Mouse (Mus musculus) hindbrain, embryonic 11.5 days (tissue): ENCODE data around the gene Ripk3. TPM values are rescaled to one million over a fixed set of nuclear protein-coding genes. Genes with fewer than 3 reads are reported as not detected.

Source experiments
- ATAC-seq: fragments of 200-750 bp; cut with Nextera tagmentation; 2 replicates; pipeline ENCODE4 v1.8.0; 2017; ENCODE audit warnings: mild to moderate bottlenecking, moderate TSS enrichment, moderate library complexity; ENCODE audit not compliant: low FRiP score
- DNase-seq: peaks from one replicate; pipeline ENCODE4 v3.0.0-alpha.2; 2015; ENCODE audit warnings: low spot score
- H3K27ac ChIP-seq: fragments of 300-500 bp; sonication (generic); 2 replicates; pipeline ENCODE4 v1.5.1; 2014; ENCODE audit warnings: mild to moderate bottlenecking, low read depth, low read length
- H3K27me3 ChIP-seq: fragments of 300-500 bp; sonication (generic); 2 replicates; pipeline ENCODE4 v1.6.1; 2014; ENCODE audit warnings: mild to moderate bottlenecking, low read length, moderate library complexity, mixed read lengths; ENCODE audit not compliant: control insufficient read depth, insufficient read depth
- H3K36me3 ChIP-seq: fragments of 300-500 bp; sonication (generic); 2 replicates; pipeline ENCODE4 v1.6.1; 2014; ENCODE audit warnings: mild to moderate bottlenecking, low read length, moderate library complexity, mixed read lengths; ENCODE audit not compliant: control insufficient read depth, insufficient read depth
- H3K4me1 ChIP-seq: fragments of 300-500 bp; sonication (generic); replicated peaks from 2 replicates; pipeline ENCODE4 v1.6.1; 2014; ENCODE audit warnings: low read length, mixed read lengths; ENCODE audit not compliant: control insufficient read depth, insufficient read depth
- H3K4me2 ChIP-seq: fragments of 300-500 bp; sonication (generic); replicated peaks from 2 replicates; pipeline ENCODE4 v1.6.1; 2014; ENCODE audit warnings: mild to moderate bottlenecking, low read depth, low read length
- H3K4me3 ChIP-seq: fragments of 300-500 bp; sonication (generic); 2 replicates; pipeline ENCODE4 v1.5.1; 2014; ENCODE audit warnings: low read depth, low read length
- H3K9ac ChIP-seq: fragments of 300-500 bp; sonication (generic); 2 replicates; pipeline ENCODE4 v1.6.1; 2014; ENCODE audit warnings: low read depth, low read length
- H3K9me3 ChIP-seq: fragments of 300-500 bp; sonication (generic); 2 replicates; pipeline ENCODE4 v1.6.1; 2016; ENCODE audit warnings: low read length; ENCODE audit not compliant: control insufficient read depth
- WGBS: fragments of 180-500 bp; shearing (Covaris S2); extraction: QIAGEN DNeasy Blood & Tissue Kit; methylation state at CpG from one replicate; pipeline ENCODE4 v1.1.7; 2014; 5-methylcytosine and 5-hydroxymethylcytosine counted together
- polyA plus RNA-seq: library from polyadenylated mRNA; unstranded; fragments of >200 nt; fragmentation: Nextera tagmentation; extraction: Ambion mirVana; gene quantifications from 2 replicates; pipeline ENCODE4 v1.2.1, GENCODE M21; 2014

Gene Ripk3
- polyA plus RNA-seq, 1 experiment from 2014 or later: 11.0 TPM

- no peak overlapping the region for H3K4me3 ChIP-seq
- 88% methylated on average over 4 of the region's 4 CpGs for WGBS
- H3K27me3 ChIP-seq: no peaks in the 10 kb centered on the region
- no peak for DNase-seq
- ATAC-seq: no peak
- no peak overlapping the region for H3K4me2 ChIP-seq
- H3K4me1 ChIP-seq: no peaks in the 10 kb centered on the region
- 0 out of 2 replicates have a peak, but pooled peaks cover 2% of the 10 kb centered on the region for H3K36me3 ChIP-seq
- no peak overlapping the region for H3K27ac ChIP-seq
- no peaks in the 10 kb centered on the region for H3K9me3 ChIP-seq
- no peak overlapping the region for H3K9ac ChIP-seq
Measured at GRCm38 (mm10) chr14:55735758-55736157, 52.9 kb downstream of the Ripk3 start.

GRCm38 (mm10) chr14:55735334-55735733, 53.3 kb downstream of the Ripk3 start:
- Histone ChIP-seq H3K4me2 (no peak overlapping the region), H3K4me3 (no peak overlapping the region), H3K9ac (no peak overlapping the region), H3K4me1 (no peaks in the 10 kb centered on the region), H3K27ac (no peak overlapping the region), H3K36me3 (0 out of 2 replicates have a peak, but pooled peaks cover 2% of the 10 kb centered on the region), H3K27me3 (no peaks in the 10 kb centered on the region), H3K9me3 (no peaks in the 10 kb centered on the region)
- DNase-seq: no peak
- 78% methylated on average over 3 of the region's 3 CpGs for WGBS
- no peak for ATAC-seq

Other genes starting within 250 kb of the Ripk3 start
- 11.3 and 12.6 TPM in 2 replicates for gene Pck2, start 248.6 kb downstream of the Ripk3 start, polyA plus RNA-seq
- 81.5 and 85.4 TPM in 2 replicates for gene Dcaf11, start 228.9 kb downstream of the Ripk3 start, polyA plus RNA-seq
- 0.52 TPM in 1 of 2 replicates, not detected in the other for gene A730061H03Rik, start 228.5 kb downstream of the Ripk3 start, polyA plus RNA-seq
- gene Fitm1, start 213.2 kb downstream of the Ripk3 start, polyA plus RNA-seq: 0.77 and 1.8 TPM in 2 replicates
- gene Psme1, start 210.7 kb downstream of the Ripk3 start, polyA plus RNA-seq: 126 TPM in 2 replicates
- 6.4 and 8.5 TPM in 2 replicates for gene Emc9, start 203.6 kb downstream of the Ripk3 start, polyA plus RNA-seq
- 195 and 222 TPM in 2 replicates for gene Psme2, start 197.8 kb downstream of the Ripk3 start, polyA plus RNA-seq
- gene Rnf31, start 197.2 kb downstream of the Ripk3 start, polyA plus RNA-seq: 10.6 and 12.1 TPM in 2 replicates
- 6.9 and 7.6 TPM in 2 replicates for gene Irf9, start 185.3 kb downstream of the Ripk3 start, polyA plus RNA-seq
- 8.2 and 8.8 TPM in 2 replicates for gene Rec8, start 170.8 kb downstream of the Ripk3 start, polyA plus RNA-seq
- 71.2 and 73.1 TPM in 2 replicates for gene Ipo4, start 152.9 kb downstream of the Ripk3 start, polyA plus RNA-seq
- 1.7 and 4.0 TPM in 2 replicates for gene Gm49378, start 151.0 kb downstream of the Ripk3 start, polyA plus RNA-seq
- gene Tm9sf1, start 145.1 kb downstream of the Ripk3 start, polyA plus RNA-seq: 60.2 and 61.9 TPM in 2 replicates
- 0.38 and 0.48 TPM in 2 replicates for gene Tssk4, start 138.7 kb downstream of the Ripk3 start, polyA plus RNA-seq
- 67.7 and 70.2 TPM in 2 replicates for gene Mdp1, start 128.4 kb downstream of the Ripk3 start, polyA plus RNA-seq
- 54.6 and 58.8 TPM in 2 replicates for gene Gmpr2, start 116.9 kb downstream of the Ripk3 start, polyA plus RNA-seq
- gene Nedd8, start 116.7 kb downstream of the Ripk3 start, polyA plus RNA-seq: 596 and 597 TPM in 2 replicates
- 52.7 and 63.1 TPM in 2 replicates for gene Tinf2, start 107.0 kb downstream of the Ripk3 start, polyA plus RNA-seq
- 0.36 and 0.49 TPM in 2 replicates for gene Tgm1, start 74.9 kb downstream of the Ripk3 start, polyA plus RNA-seq
- 25.3 and 27.4 TPM in 2 replicates for gene Rabggta, start 66.6 kb downstream of the Ripk3 start, polyA plus RNA-seq
- 68.6 and 72.1 TPM in 2 replicates for gene Dhrs1, start 43.2 kb downstream of the Ripk3 start, polyA plus RNA-seq
- 47.0 and 47.6 TPM in 2 replicates for gene Nop9, start 43.2 kb downstream of the Ripk3 start, polyA plus RNA-seq
- 0.33 TPM in 1 of 2 replicates, not detected in the other for gene Cideb, start 30.4 kb downstream of the Ripk3 start, polyA plus RNA-seq
- gene Ltb4r2, start 27.4 kb downstream of the Ripk3 start, polyA plus RNA-seq: 0.28 and 0.62 TPM in 2 replicates
- 0.14 TPM in 1 of 2 replicates, not detected in the other for gene Ltb4r1, start 22.9 kb downstream of the Ripk3 start, polyA plus RNA-seq
- gene Adcy4, start 4.8 kb downstream of the Ripk3 start, polyA plus RNA-seq: 6.6 and 7.6 TPM in 2 replicates
- 19.5 and 25.5 TPM in 2 replicates for gene Nfatc4, start 34.3 kb upstream of the Ripk3 start, polyA plus RNA-seq
- 8.3 and 8.8 TPM in 2 replicates for gene Nynrin, start 65.1 kb upstream of the Ripk3 start, polyA plus RNA-seq
- 0.17 and 0.31 TPM in 2 replicates for gene Cbln3, start 95.5 kb upstream of the Ripk3 start, polyA plus RNA-seq
- 7.8 and 9.3 TPM in 2 replicates for gene Khnyn, start 96.1 kb upstream of the Ripk3 start, polyA plus RNA-seq
- 39.7 and 41.9 TPM in 2 replicates for gene Sdr39u1, start 111.4 kb upstream of the Ripk3 start, polyA plus RNA-seq
- not detected in 2 replicates for gene Cma1, start 155.8 kb upstream of the Ripk3 start, polyA plus RNA-seq
- not detected in 2 replicates for gene Cma2, start 162.1 kb upstream of the Ripk3 start, polyA plus RNA-seq
- not detected in 2 replicates for gene Mcpt1, start 229.1 kb upstream of the Ripk3 start, polyA plus RNA-seq
- not detected in 2 replicates for gene Mcpt9, start 241.6 kb upstream of the Ripk3 start, polyA plus RNA-seq